Mouse (Mus musculus) spleen, postnatal 14 days (tissue): ENCODE data around the gene Wnt1.
"Not testable (repeated sequence)": the region's sequence is repeated elsewhere in the genome, so short reads cannot be mapped to it uniquely, and the experiment has no call there.

Experiments
- DNase-seq, 2 experiments: peaks; one replicate each; pipeline ENCODE4 v3.0.0; 2021 to 2022; ENCODE audit warnings: low spot score in 2 of 2

Gene Wnt1

GRCm38 (mm10) chr15:98805324-98806040 lies 15.8 kb downstream of the Wnt1 start:
- DNase-seq: peak in 1 of 2 experiments; percentile 32

- no peak for DNase-seq
Measured at GRCm38 (mm10) chr15:98806071-98806808, 16.6 kb downstream of the Wnt1 start.

- DNase-seq: no peak
Measured at GRCm38 (mm10) chr15:98806809-98807770, 17.4 kb downstream of the Wnt1 start.

- DNase-seq: no peak
Measured at GRCm38 (mm10) chr15:98807895-98808650, 18.4 kb downstream of the Wnt1 start.

- no peak for DNase-seq
Measured at GRCm38 (mm10) chr15:98808651-98809134, 19.0 kb downstream of the Wnt1 start.

- DNase-seq: no peak
Measured at GRCm38 (mm10) chr15:98809390-98809789, 19.7 kb downstream of the Wnt1 start, which contains the start of gene Ddn. Gene Ddn, minus strand, starts transcription at chr15:98809490.

GRCm38 (mm10) chr15:98810212-98810611 lies 20.6 kb downstream of the Wnt1 start:
- not testable (repeated sequence) for DNase-seq

GRCm38 (mm10) chr15:98812741-98813424 lies 23.2 kb downstream of the Wnt1 start:
- no peak for DNase-seq

- no peak for DNase-seq
Measured at GRCm38 (mm10) chr15:98818171-98818570, 28.5 kb downstream of the Wnt1 start.

- DNase-seq: no peak
Measured at GRCm38 (mm10) chr15:98820937-98821336, 31.3 kb downstream of the Wnt1 start.

- DNase-seq: peak; percentile 19 to 37
Measured at GRCm38 (mm10) chr15:98821403-98821802, 31.7 kb downstream of the Wnt1 start.

GRCm38 (mm10) chr15:98822147-98822546 lies 32.5 kb downstream of the Wnt1 start:
- DNase-seq: no peak

- no peak for DNase-seq
Measured at GRCm38 (mm10) chr15:98823434-98823833, 33.8 kb downstream of the Wnt1 start.

GRCm38 (mm10) chr15:98827611-98828011 lies 38.0 kb downstream of the Wnt1 start:
- no peak for DNase-seq

GRCm38 (mm10) chr15:98830736-98831683 lies 41.4 kb downstream of the Wnt1 start, which contains the start of gene Prkag1:
Gene Prkag1, minus strand, starts transcription at chr15:98831521.
- peak; percentile 93 to 95 for DNase-seq

- no peak for DNase-seq
Measured at GRCm38 (mm10) chr15:98831684-98832035, 42.0 kb downstream of the Wnt1 start.

- DNase-seq: peak in 1 of 2 experiments; percentile 50
Measured at GRCm38 (mm10) chr15:98832161-98833058, 42.8 kb downstream of the Wnt1 start.

- no peak for DNase-seq
Measured at GRCm38 (mm10) chr15:98833281-98833680, 43.6 kb downstream of the Wnt1 start.
